Mouse (Mus musculus): ENCODE measurements around the gene Litaf. TPM values are rescaled to one million over a fixed set of nuclear protein-coding genes. Genes with fewer than 3 reads are reported as not detected.

Litaf gene
- total RNA-seq, 1 experiment from 2014 or later: 36.9 TPM

DNA sequence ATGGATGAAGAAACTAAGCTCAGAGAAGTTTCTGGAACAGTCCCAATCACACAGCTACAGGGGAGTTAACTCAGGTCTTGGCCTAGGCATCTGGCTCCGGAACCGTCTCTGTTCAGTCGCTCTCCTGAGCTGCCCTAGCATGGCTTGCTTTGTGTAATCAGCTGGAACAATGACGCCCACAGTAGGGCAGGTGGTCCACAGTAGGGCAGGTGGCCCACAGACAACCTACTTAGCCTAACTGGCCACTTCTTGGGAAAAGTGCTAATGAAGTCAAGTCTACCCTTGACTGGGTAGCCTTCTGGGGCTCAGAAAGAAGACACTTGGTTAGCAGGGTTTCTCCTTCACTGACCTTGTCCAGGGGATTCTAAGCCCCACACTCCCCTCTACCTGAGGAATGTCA is 55.7 kb downstream of the Litaf start:
- no peak for ATAC-seq (replicated peaks in 1 of 2; ENCODE audit: insufficient read depth in 1 of 2, low FRiP score in 2 of 2, low TSS enrichment in 1 of 2, low read depth in 1 of 2, poor library complexity in 2 of 2, severe bottlenecking in 2 of 2)

DNA sequence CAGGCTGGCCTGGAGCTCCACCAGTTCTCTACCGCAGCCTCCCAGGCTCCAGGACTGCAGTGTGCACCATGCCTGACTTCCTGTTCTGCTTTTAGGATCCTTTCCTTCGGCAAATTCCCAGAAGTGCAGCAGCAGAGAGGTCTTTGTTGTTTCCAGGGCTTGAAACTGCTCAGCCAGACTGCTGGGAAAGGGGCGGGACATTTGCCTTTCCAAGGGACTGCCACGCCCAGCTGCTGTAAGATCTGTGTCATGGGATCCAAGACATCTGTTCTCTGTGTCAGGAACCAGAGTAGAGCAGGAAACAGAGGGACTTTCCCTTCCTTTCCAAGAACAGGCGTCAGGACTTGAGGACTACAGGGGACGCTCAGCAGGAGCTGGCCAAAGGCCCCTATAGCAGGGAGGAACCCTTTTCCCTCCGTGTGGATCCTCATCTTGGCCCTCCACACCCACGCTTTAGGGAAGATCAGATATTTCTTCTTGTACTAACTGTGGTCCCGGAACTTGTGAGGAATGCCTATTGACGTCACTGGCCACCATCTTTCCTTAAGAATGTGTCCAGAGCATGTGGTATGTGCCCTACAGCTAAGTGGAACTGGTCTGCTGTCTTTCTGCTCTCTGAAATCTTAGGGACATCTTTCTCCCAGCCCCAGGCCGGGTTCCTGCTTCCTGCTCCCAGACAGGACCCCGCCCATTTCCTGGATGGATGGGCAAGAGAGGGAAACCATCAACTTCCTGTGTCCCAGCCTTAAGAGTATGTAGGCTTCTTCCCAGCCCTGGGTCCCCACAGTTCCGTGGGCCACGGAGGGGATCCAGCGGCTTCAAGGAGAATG is 57.6 kb downstream of the Litaf start:
- ATAC-seq (replicated peaks in 1 of 2; ENCODE audit: insufficient read depth in 1 of 2, low FRiP score in 2 of 2, low TSS enrichment in 1 of 2, low read depth in 1 of 2, poor library complexity in 2 of 2, severe bottlenecking in 2 of 2): no peak

DNA sequence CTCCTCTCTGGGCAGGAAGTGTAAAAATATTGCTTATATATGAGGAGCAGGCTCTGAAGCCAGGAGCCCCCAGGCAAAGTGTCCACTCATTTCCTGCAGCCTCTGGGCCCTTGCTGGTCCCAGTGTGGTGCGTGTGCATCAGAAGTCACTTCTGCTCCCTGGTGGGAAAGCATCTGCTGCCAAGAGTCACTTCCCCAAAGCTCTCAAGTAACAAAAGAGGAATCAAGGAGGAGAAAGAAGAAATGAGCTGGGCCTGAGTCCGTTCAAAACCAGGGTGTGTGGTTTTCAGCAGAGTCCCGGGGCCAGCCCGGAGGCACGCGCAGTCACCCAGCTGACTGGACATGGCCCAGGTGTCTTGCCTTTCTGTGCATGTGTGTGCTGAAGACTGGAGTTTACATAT is 59.9 kb downstream of the Litaf start:
- peak; percentile 93 to 94 for ATAC-seq (replicated peaks in 1 of 2; ENCODE audit: insufficient read depth in 1 of 2, low FRiP score in 2 of 2, low TSS enrichment in 1 of 2, low read depth in 1 of 2, poor library complexity in 2 of 2, severe bottlenecking in 2 of 2)

- peak in 1 of 2 experiments; percentile 15; a peak in 1 of 4 replicates for ATAC-seq (replicated peaks in 1 of 2; ENCODE audit: insufficient read depth in 1 of 2, low FRiP score in 2 of 2, low TSS enrichment in 1 of 2, low read depth in 1 of 2, poor library complexity in 2 of 2, severe bottlenecking in 2 of 2)
Measured at GRCm38 (mm10) chr16:11001703-11002659, 64.0 kb downstream of the Litaf start.

GRCm38 (mm10) chr16:10999809-11000208 is 66.1 kb downstream of the Litaf start:
- ATAC-seq (replicated peaks in 1 of 2; ENCODE audit: insufficient read depth in 1 of 2, low FRiP score in 2 of 2, low TSS enrichment in 1 of 2, low read depth in 1 of 2, poor library complexity in 2 of 2, severe bottlenecking in 2 of 2): peak; percentile 71 to 81

- no peak for ATAC-seq (replicated peaks in 1 of 2; ENCODE audit: insufficient read depth in 1 of 2, low FRiP score in 2 of 2, low TSS enrichment in 1 of 2, low read depth in 1 of 2, poor library complexity in 2 of 2, severe bottlenecking in 2 of 2)
Measured at GRCm38 (mm10) chr16:10998224-10998623, 67.7 kb downstream of the Litaf start.

GRCm38 (mm10) chr16:10996576-10996975 is 69.4 kb downstream of the Litaf start:
- peak in 1 of 2 experiments; percentile 4; a peak in 1 of 4 replicates for ATAC-seq (replicated peaks in 1 of 2; ENCODE audit: insufficient read depth in 1 of 2, low FRiP score in 2 of 2, low TSS enrichment in 1 of 2, low read depth in 1 of 2, poor library complexity in 2 of 2, severe bottlenecking in 2 of 2)

DNA sequence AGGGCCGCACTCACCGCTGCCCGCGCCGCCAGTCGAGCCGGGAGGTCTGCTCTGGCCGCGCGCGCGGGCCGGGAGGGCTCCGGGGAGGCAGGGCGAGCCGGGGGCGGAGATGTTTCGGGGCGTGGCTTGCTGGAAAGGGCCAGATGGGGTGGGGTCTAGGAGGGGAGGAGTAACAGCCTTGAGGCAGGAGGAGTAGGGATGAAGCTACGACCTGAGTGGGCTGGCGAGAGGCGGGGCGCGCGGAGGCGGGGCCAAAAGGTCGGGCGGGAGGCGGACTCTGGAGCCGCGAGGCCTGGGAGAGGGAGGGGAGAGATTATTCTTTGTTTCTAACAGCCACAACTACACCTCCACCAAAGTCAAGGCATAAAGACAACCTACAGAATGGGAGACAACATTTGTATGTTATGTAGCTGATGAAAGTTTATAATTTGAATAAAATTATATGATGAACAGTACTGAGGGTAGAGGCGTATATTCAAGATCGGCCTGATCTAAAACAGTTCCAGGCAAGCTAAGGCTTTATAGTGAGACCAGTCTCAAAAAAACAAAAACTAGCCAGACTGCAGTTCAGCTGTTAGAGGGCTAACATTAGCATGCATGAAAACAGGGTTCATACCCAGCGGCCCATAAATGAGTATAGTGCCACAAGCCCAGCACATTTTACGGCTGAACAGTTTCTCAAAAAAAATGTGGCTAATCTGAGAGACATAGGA is 72.8 kb downstream of the Litaf start:
- peak; percentile 91 for ATAC-seq (replicated peaks in 1 of 2; ENCODE audit: insufficient read depth in 1 of 2, low FRiP score in 2 of 2, low TSS enrichment in 1 of 2, low read depth in 1 of 2, poor library complexity in 2 of 2, severe bottlenecking in 2 of 2)

DNA sequence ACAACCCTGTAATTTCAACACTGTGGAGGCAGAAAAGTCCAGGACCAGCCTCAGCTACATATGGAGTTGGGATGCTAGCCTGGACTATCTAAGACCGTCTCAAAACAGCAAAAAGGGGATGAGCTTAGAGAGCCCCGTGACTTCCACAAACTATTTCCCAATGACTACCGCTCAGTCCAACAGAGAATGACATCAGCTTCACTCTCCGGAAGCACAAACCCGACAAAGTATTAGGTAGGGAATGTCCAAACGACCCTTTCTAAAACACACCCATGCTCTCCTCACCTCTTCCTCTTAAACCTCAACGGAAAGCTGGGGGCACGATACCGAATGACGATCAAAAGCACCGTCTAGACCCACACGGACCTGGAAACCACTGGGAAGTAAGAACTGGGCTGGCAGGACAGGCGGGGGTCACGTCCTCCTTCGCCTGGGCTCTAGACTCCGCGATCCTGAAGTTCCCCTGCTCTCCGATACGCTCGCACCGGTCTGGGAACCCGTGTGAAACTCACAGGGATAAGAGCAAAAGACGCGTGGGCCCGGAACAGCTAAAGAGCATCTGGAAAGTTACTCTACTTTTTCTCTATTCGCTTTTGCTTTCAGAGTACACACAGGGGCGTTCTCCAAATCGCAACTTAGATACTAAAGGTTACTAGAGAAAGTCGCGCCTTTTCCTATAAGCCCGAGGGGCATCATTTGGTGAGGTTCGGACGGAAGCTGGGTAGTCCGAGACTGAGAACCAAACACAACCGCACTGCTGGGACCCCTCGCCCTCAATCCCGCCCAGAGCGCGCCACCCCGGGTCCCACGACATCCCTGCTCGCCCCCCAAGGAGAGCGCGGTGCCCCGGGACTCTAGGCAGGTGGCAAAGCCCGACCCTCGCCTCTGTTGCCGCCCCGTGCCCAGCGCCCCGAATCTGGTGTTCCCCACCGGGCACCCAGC is 73.6 kb downstream of the Litaf start:
- peak; percentile 33 to 55 for ATAC-seq (replicated peaks in 1 of 2; ENCODE audit: insufficient read depth in 1 of 2, low FRiP score in 2 of 2, low TSS enrichment in 1 of 2, low read depth in 1 of 2, poor library complexity in 2 of 2, severe bottlenecking in 2 of 2)

GRCm38 (mm10) chr16:10991737-10992089 is 74.2 kb downstream of the Litaf start:
- peak; percentile 7 to 13; a peak in 2 of 4 replicates for ATAC-seq (replicated peaks in 1 of 2; ENCODE audit: insufficient read depth in 1 of 2, low FRiP score in 2 of 2, low TSS enrichment in 1 of 2, low read depth in 1 of 2, poor library complexity in 2 of 2, severe bottlenecking in 2 of 2)

GRCm38 (mm10) chr16:10990763-10991162 is 75.2 kb downstream of the Litaf start:
- ATAC-seq (replicated peaks in 1 of 2; ENCODE audit: insufficient read depth in 1 of 2, low FRiP score in 2 of 2, low TSS enrichment in 1 of 2, low read depth in 1 of 2, poor library complexity in 2 of 2, severe bottlenecking in 2 of 2): no peak

DNA sequence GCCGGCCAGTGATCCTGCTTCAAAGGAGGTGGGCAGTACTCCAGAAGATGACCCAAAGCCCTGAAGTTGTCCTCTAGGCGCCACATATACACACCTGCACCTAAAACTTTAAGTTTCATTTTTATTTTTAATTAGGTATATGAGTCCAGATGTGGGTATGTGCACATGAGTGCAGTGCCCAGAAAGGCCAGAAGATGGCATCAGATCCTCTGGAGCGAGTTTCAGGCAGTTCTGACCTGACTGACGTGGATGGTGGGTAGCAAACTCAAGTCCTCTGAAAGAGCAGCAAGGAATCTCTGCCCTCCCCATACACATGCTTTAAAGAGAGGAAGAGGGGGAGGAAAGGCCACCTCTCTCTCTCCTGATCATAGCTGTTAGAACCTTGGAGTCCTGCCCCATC is 76.1 kb downstream of the Litaf start:
- ATAC-seq (replicated peaks in 1 of 2; ENCODE audit: insufficient read depth in 1 of 2, low FRiP score in 2 of 2, low TSS enrichment in 1 of 2, low read depth in 1 of 2, poor library complexity in 2 of 2, severe bottlenecking in 2 of 2): no peak

GRCm38 (mm10) chr16:10989361-10989760 is 76.6 kb downstream of the Litaf start:
- no peak for ATAC-seq (replicated peaks in 1 of 2; ENCODE audit: insufficient read depth in 1 of 2, low FRiP score in 2 of 2, low TSS enrichment in 1 of 2, low read depth in 1 of 2, poor library complexity in 2 of 2, severe bottlenecking in 2 of 2)

- no peak for ATAC-seq (replicated peaks in 1 of 2; ENCODE audit: insufficient read depth in 1 of 2, low FRiP score in 2 of 2, low TSS enrichment in 1 of 2, low read depth in 1 of 2, poor library complexity in 2 of 2, severe bottlenecking in 2 of 2)
Measured at GRCm38 (mm10) chr16:10988261-10988660, 77.7 kb downstream of the Litaf start.

DNA sequence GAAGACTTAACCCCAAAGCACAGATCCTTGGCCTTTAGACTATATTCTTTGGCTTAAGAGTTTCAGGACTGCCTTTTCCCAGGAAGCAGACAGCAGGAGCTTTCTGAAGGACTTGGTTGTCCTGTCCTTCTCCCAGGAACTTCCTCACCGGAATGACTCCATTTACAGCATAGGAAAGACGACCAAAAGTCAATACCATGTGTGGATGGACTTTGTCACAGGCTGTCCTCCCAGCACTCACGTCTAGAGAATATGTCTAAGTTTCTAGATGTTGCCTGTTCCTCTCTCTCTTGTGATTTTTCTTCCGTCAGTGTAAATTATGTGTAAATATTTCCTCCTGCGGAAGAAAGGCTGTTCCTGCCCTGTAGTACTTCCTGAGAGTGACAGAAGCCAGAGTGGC is 81.4 kb downstream of the Litaf start:
- no peak for ATAC-seq (replicated peaks in 1 of 2; ENCODE audit: insufficient read depth in 1 of 2, low FRiP score in 2 of 2, low TSS enrichment in 1 of 2, low read depth in 1 of 2, poor library complexity in 2 of 2, severe bottlenecking in 2 of 2)

- no peak for ATAC-seq (replicated peaks in 1 of 2; ENCODE audit: insufficient read depth in 1 of 2, low FRiP score in 2 of 2, low TSS enrichment in 1 of 2, low read depth in 1 of 2, poor library complexity in 2 of 2, severe bottlenecking in 2 of 2)
Measured at GRCm38 (mm10) chr16:10981493-10982070, 84.4 kb downstream of the Litaf start.
